Mouse (Mus musculus) erythroid progenitor cell, adult 5-6 weeks (primary cell): ENCODE measurements at regions not wholly inside any gene's neighbourhood (a gene's known extent, or its start where the extent isn't known, plus 50 kb on each side); places are given as distances from the start of the nearest gene placed in this dataset.

Experiments
- ATAC-seq: replicated peaks from 2 replicates; pipeline ENCODE4 v1.8.0; 2016; ENCODE audit warnings: moderate number of reproducible peaks, mild to moderate bottlenecking, moderate TSS enrichment, inconsistent platforms; ENCODE audit not compliant: poor library complexity, low FRiP score, severe bottlenecking

DNA sequence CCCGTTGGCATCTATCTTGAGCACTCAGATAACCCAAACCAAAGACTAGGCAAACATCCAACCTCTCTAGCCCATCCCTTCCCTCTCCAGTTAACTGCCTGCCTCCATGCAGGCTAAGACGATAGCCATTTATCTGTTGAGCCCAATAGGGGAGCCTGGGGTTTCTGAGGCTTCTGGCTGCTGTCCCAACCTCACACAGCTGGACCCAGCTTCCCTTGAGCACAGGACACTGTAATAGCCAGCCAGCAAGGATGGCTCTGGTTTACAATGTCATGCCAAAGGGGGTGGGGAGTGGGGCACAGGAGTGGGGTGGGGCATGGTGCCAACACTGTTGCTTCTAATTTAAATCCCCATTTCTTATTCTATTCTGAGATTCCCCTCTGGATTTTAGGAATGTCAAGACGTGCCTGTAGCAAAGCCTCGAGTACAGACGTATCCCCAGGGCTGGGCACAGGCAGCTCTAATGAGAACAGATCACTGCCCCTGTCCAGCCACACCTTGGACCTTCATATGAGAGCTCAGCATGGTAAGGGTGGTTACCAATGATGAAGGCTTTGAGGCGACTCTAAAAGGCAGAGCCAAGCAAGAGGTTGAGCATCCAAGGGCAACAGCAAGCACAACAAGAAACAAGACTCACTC is 152.0 kb downstream of the Auh start:
- ATAC-seq = peak; percentile 58

- no peak for ATAC-seq
Observed at GRCm38 (mm10) chr13:52778848-52779247, 150.6 kb downstream of the Auh start.
